Comparison of ENCODE assay signal across 14 mouse cellular contexts in the genomic region with DNA sequence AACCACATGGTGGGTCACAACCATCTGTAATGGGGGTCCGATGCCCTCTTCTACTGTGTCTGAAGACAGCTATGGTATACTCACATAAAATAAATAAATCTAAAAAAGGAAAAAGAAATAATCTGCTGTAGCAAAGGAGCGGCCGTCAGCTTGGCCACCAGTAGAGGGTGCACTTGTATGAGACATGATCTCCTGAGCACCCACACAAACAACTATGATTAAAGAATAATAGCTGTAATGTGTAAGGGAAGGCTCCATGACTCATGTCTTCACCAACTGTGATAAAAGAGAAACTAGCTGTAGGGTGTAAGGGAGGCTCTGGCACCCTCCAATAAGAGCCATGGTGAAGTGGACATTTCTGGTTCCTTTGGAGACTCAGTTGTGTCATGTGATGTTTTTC. TPM values are rescaled to one million over a fixed set of nuclear protein-coding genes. Genes with fewer than 3 reads are reported as not detected.
DNase-seq lines count a peak whose midpoint lies in the region; ATAC-seq and TF ChIP-seq lines count a peak whose summit lies in the region.
"Had no signal": no experiment of that assay in that cellular context is flagged by ENCODE, and none has a peak within 500 bp of the region (broad histone marks: within the 10 kb centered on the region; RNA-seq: fewer than 3 reads in every experiment).

No protein-coding gene starts in this region.

- no peaks in the 10 kb centered on the region for H3K36me3 ChIP-seq in heart, postnatal 0 days (replicated peaks; ENCODE audit: control insufficient read depth, insufficient read depth, low read length)
- no peaks in the 10 kb centered on the region for H3K36me3 ChIP-seq in midbrain, embryonic 14.5 days (ENCODE audit: control insufficient read depth, insufficient read depth, low read length)
- no peaks in the 10 kb centered on the region for H3K36me3 ChIP-seq in midbrain, embryonic 13.5 days
- no peaks in the 10 kb centered on the region for H3K36me3 ChIP-seq in stomach, postnatal 0 days (ENCODE audit: control insufficient read depth, insufficient read depth, low read length)
- H3K36me3 ChIP-seq: heart, embryonic 10.5 days; midbrain, embryonic 10.5 days; stomach, embryonic 15.5 days had no signal

- H3K9ac ChIP-seq in heart, postnatal 0 days (replicated peaks; ENCODE audit: low read depth, low read length), result no peak overlapping the region
- H3K9ac ChIP-seq in midbrain, embryonic 14.5 days (replicated peaks; ENCODE audit: low read length), result no peak overlapping the region
- no peak overlapping the region for H3K9ac ChIP-seq in midbrain, embryonic 13.5 days (replicated peaks)
- no peak overlapping the region for H3K9ac ChIP-seq in stomach, postnatal 0 days (ENCODE audit: low read length)
- H3K9ac ChIP-seq: stomach, embryonic 15.5 days had no signal

- WGBS in heart, postnatal 0 days, result 46% methylated on average over 3 of the region's 3 CpGs
- WGBS in midbrain, embryonic 14.5 days, result 71% methylated on average over 3 of the region's 3 CpGs
- WGBS in midbrain, embryonic 13.5 days, result 69% methylated on average over 3 of the region's 3 CpGs
- WGBS in stomach, postnatal 0 days, result 59% methylated on average over 3 of the region's 3 CpGs

- H3K9me3 ChIP-seq in heart, postnatal 0 days (replicated peaks; ENCODE audit: control insufficient read depth, low read length), result no peaks in the 10 kb centered on the region
- H3K9me3 ChIP-seq in midbrain, embryonic 14.5 days (ENCODE audit: control insufficient read depth, low read length), result no peaks in the 10 kb centered on the region
- H3K9me3 ChIP-seq in midbrain, embryonic 13.5 days, result no peaks in the 10 kb centered on the region
- 0 out of 2 replicates have a peak, but pooled peaks cover 2% of the 10 kb centered on the region for H3K9me3 ChIP-seq in stomach, postnatal 0 days (ENCODE audit: control insufficient read depth, low read length)
- H3K9me3 ChIP-seq: heart, embryonic 10.5 days; midbrain, embryonic 10.5 days; stomach, embryonic 15.5 days had no signal

- TF ChIP-seq EP300 in heart, postnatal 0 days (IDR thresholded peaks at IDR 0.05; ENCODE audit: low read depth), result no peak
- TF ChIP-seq EP300 in stomach, postnatal 0 days (optimal IDR thresholded peaks at IDR 0.05), result no peak

- no peak for ATAC-seq in heart, postnatal 0 days (ENCODE audit: insufficient read depth, low read depth)
- ATAC-seq in midbrain, embryonic 14.5 days (ENCODE audit: low FRiP score, low TSS enrichment), result no peak
- no peak for ATAC-seq in midbrain, embryonic 13.5 days
- no peak for ATAC-seq in Patski
- ATAC-seq in stomach, postnatal 0 days (ENCODE audit: low FRiP score, low TSS enrichment), result peak; percentile 40; the same call in 1 of the 2 replicates

- TF ChIP-seq CTCF in heart, postnatal 0 days (IDR thresholded peaks at IDR 0.05; ENCODE audit: low read depth), result peak; percentile 45
- TF ChIP-seq CTCF in Patski (IDR thresholded peaks at IDR 0.05), result peak; percentile 93
- peak; percentile 69 for TF ChIP-seq CTCF in stomach, postnatal 0 days (IDR thresholded peaks at IDR 0.05; ENCODE audit: low read depth)

- H3K4me1 ChIP-seq in heart, postnatal 0 days (ENCODE audit: control insufficient read depth, insufficient read depth), result no peaks in the 10 kb centered on the region
- no peaks in the 10 kb centered on the region for H3K4me1 ChIP-seq in midbrain, embryonic 14.5 days (ENCODE audit: control insufficient read depth, insufficient read depth, low read length)
- no peaks in the 10 kb centered on the region for H3K4me1 ChIP-seq in midbrain, embryonic 13.5 days (replicated peaks)
- no peaks in the 10 kb centered on the region for H3K4me1 ChIP-seq in stomach, postnatal 0 days (replicated peaks; ENCODE audit: control insufficient read depth, insufficient read depth)
- H3K4me1 ChIP-seq: heart, embryonic 10.5 days; midbrain, embryonic 10.5 days; stomach, embryonic 15.5 days had no signal

- H3K4me2 ChIP-seq in heart, postnatal 0 days (ENCODE audit: low read depth, low read length), result no peak overlapping the region
- H3K4me2 ChIP-seq in midbrain, embryonic 14.5 days (ENCODE audit: low read length), result no peak overlapping the region
- no peak overlapping the region for H3K4me2 ChIP-seq in midbrain, embryonic 13.5 days (replicated peaks)
- no peak overlapping the region for H3K4me2 ChIP-seq in stomach, postnatal 0 days (replicated peaks; ENCODE audit: low read depth)
- H3K4me2 ChIP-seq: stomach, embryonic 15.5 days had no signal

- POLR2A ChIA-PET in Patski (lab: Charles Lee), result interaction anchor here (0.6 kb wide), 1 partner anchor 116 kb away, joined by 6 read pairs; no protein-coding TSS in a partner anchor

- no peak for DNase-seq in heart, postnatal 0 days (ENCODE audit: low spot score)
- no peak for DNase-seq in heart, adult 18-20 months
- peak; percentile 47 for DNase-seq in midbrain, embryonic 14.5 days
- no peak for DNase-seq in Patski (ENCODE audit: low read depth, low spot score)
- no peak for DNase-seq in stomach, postnatal 0 days (ENCODE audit: low spot score)
- DNase-seq in spleen, postnatal 4 days (ENCODE audit: low spot score in 2 of 2), result no peak
- no peak for DNase-seq in urinary bladder, postnatal 25 days (ENCODE audit: low spot score)
- DNase-seq: cerebellum, adult 18-20 months; kidney, adult 11 months had no signal

- no peak overlapping the region for H3K27ac ChIP-seq in heart, postnatal 0 days (ENCODE audit: low read depth)
- H3K27ac ChIP-seq in midbrain, embryonic 14.5 days (replicated peaks; ENCODE audit: low read depth, low read length), result no peak overlapping the region
- H3K27ac ChIP-seq in midbrain, embryonic 13.5 days, result no peak overlapping the region
- H3K27ac ChIP-seq in stomach, postnatal 0 days (replicated peaks), result no peak overlapping the region
- H3K27ac ChIP-seq: heart, embryonic 10.5 days; midbrain, embryonic 10.5 days; stomach, embryonic 15.5 days had no signal

- CTCF ChIA-PET in Patski (lab: Charles Lee), result interaction anchor here (0.7 to 3.8 kb wide), 18 partner anchors 10 to 162 kb away, joined by 3 to 36 read pairs (median 4); no protein-coding TSS in a partner anchor

- no peak overlapping the region for H3K4me3 ChIP-seq in heart, postnatal 0 days (ENCODE audit: low read depth, low read length)
- no peak overlapping the region for H3K4me3 ChIP-seq in midbrain, embryonic 14.5 days (replicated peaks; ENCODE audit: low read depth, low read length)
- H3K4me3 ChIP-seq in midbrain, embryonic 13.5 days (replicated peaks), result no peak overlapping the region
- no peak overlapping the region for H3K4me3 ChIP-seq in stomach, postnatal 0 days (ENCODE audit: low read depth, low read length)
- H3K4me3 ChIP-seq: erythroblast, embryonic 14.5 days; heart, embryonic 10.5 days; midbrain, embryonic 10.5 days; stomach, embryonic 15.5 days had no signal

- in situ Hi-C loops in Patski (cut with MboI; ENCODE audit: low pct_unique_long_range_greater_than_20kb), result loop anchor here (5.0 to 10.0 kb wide), 2 partner anchors 88 to 1765 kb away; no protein-coding TSS in a partner anchor

- no peaks in the 10 kb centered on the region for H3K27me3 ChIP-seq in heart, postnatal 0 days (ENCODE audit: control insufficient read depth, insufficient read depth, low read length)
- no peaks in the 10 kb centered on the region for H3K27me3 ChIP-seq in midbrain, embryonic 14.5 days (ENCODE audit: control insufficient read depth, insufficient read depth, low read length)
- no peaks in the 10 kb centered on the region for H3K27me3 ChIP-seq in midbrain, embryonic 13.5 days
- no peaks in the 10 kb centered on the region for H3K27me3 ChIP-seq in Patski
- H3K27me3 ChIP-seq in stomach, postnatal 0 days (ENCODE audit: control insufficient read depth, insufficient read depth, low read length), result no peaks in the 10 kb centered on the region
- H3K27me3 ChIP-seq: stomach, embryonic 15.5 days had no signal

RNA-seq across cellular contexts. Expression of a gene that starts 23.4 kb away (rescaled TPM):
- 4.3 and 10.1 TPM in 2 replicates for total RNA-seq in heart, postnatal 0 days (2014; rRNA removed; ENCODE audit: low replicate concordance)
- 10.3 and 11.0 TPM in 2 replicates for polyA plus RNA-seq in heart, postnatal 0 days (2015; fragmentation: Nextera tagmentation; extraction: Ambion mirVana)
- total RNA-seq in heart, adult 18-20 months (2021), result 10 to 100 TPM; 12.1 to 13.5 TPM
- polyA plus RNA-seq in midbrain, embryonic 14.5 days (2014; fragmentation: Nextera tagmentation; extraction: Ambion mirVana), result 6.0 and 6.8 TPM in 2 replicates
- polyA plus RNA-seq in midbrain, embryonic 13.5 days (2015; fragmentation: Nextera tagmentation; extraction: Ambion mirVana), result 9.0 and 11.1 TPM in 2 replicates
- 0.12 TPM for polyA plus RNA-seq in Patski (2021)
- polyA plus RNA-seq in stomach, postnatal 0 days (2015; fragmentation: Nextera tagmentation; extraction: Ambion mirVana), result 4.6 and 4.9 TPM in 2 replicates

RNA-seq across cellular contexts. Expression of a gene that starts 50.1 kb away (rescaled TPM):
- total RNA-seq in heart, postnatal 0 days (2014; rRNA removed; ENCODE audit: low replicate concordance), result 21.3 and 43.9 TPM in 2 replicates
- polyA plus RNA-seq in heart, postnatal 0 days (2015; fragmentation: Nextera tagmentation; extraction: Ambion mirVana), result 16.3 and 19.3 TPM in 2 replicates
- 10 to 100 TPM; 24.5 to 28.1 TPM for total RNA-seq in heart, adult 18-20 months (2021)
- polyA plus RNA-seq in midbrain, embryonic 14.5 days (2014; fragmentation: Nextera tagmentation; extraction: Ambion mirVana), result 71.7 and 80.5 TPM in 2 replicates
- polyA plus RNA-seq in midbrain, embryonic 13.5 days (2015; fragmentation: Nextera tagmentation; extraction: Ambion mirVana), result 48.3 and 51.2 TPM in 2 replicates
- polyA plus RNA-seq in Patski (2021), result 84.4 TPM
- polyA plus RNA-seq in stomach, postnatal 0 days (2015; fragmentation: Nextera tagmentation; extraction: Ambion mirVana), result 15.8 and 17.8 TPM in 2 replicates
- polyA plus RNA-seq: erythroblast, embryonic 14.5 days had no signal

RNA-seq across cellular contexts. Expression of a gene that starts 54.3 kb away (rescaled TPM):
- 0.62 and 2.6 TPM in 2 replicates for total RNA-seq in heart, postnatal 0 days (2014; rRNA removed; ENCODE audit: low replicate concordance)
- 0.15 and 0.18 TPM in 2 replicates for polyA plus RNA-seq in heart, postnatal 0 days (2015; fragmentation: Nextera tagmentation; extraction: Ambion mirVana)
- total RNA-seq in heart, adult 18-20 months (2021), result under 1 TPM; 0.25 to 0.33 TPM
- 0.11 and 0.16 TPM in 2 replicates for polyA plus RNA-seq in midbrain, embryonic 14.5 days (2014; fragmentation: Nextera tagmentation; extraction: Ambion mirVana)
- polyA plus RNA-seq in midbrain, embryonic 13.5 days (2015; fragmentation: Nextera tagmentation; extraction: Ambion mirVana), result 0.17 and 0.24 TPM in 2 replicates
- polyA plus RNA-seq in Patski (2021), result not detected
- polyA plus RNA-seq in stomach, postnatal 0 days (2015; fragmentation: Nextera tagmentation; extraction: Ambion mirVana), result 4.5 and 4.9 TPM in 2 replicates
